Mouse (Mus musculus): ENCODE measurements around the gene Prpsap1. TPM values are rescaled to one million over a fixed set of nuclear protein-coding genes. Genes with fewer than 3 reads are reported as not detected.

The Prpsap1 gene
- polyA plus RNA-seq, 1 experiment from 2014 or later, result 210 TPM

DNA sequence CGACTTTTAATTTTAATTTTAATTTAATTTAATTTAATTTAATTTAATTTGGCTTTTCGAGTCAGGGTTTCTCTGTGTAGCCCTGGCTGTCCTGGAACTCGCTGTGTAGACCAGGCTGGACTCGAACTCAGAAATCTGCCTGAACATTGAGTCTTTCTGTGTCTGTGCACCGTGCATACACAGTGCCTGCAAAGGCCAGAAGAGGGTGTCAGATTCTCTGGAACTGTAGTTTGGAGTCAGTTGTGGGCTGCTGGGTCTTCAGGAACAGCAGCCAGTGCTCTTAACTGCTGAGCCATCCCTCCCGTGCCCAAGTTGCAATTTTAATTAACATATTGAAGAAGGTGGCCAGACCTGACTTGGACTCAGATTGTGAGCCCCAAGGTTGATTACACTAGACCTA, 2.7 kb downstream of the Prpsap1 start:
- 73% methylated on average over 6 of the region's 6 CpGs for WGBS
- H3K4me3 ChIP-seq, result peak overlapping the region; percentile 87; the same call in 1 of the 2 replicates
- peaks cover 25% of the 10 kb centered on the region for H3K36me3 ChIP-seq
- H3K27me3 ChIP-seq (ENCODE audit: insufficient read depth, poor library complexity, severe bottlenecking), result no peaks in the 10 kb centered on the region
- no peak for DNase-seq (ENCODE audit: low spot score)
- H3K4me1 ChIP-seq (replicated peaks), result peaks cover 28% of the 10 kb centered on the region
- H3K27ac ChIP-seq, result peak overlapping the region; percentile 94; the same call in 1 of the 2 replicates
- H3K9me3 ChIP-seq, result no peaks in the 10 kb centered on the region

DNA sequence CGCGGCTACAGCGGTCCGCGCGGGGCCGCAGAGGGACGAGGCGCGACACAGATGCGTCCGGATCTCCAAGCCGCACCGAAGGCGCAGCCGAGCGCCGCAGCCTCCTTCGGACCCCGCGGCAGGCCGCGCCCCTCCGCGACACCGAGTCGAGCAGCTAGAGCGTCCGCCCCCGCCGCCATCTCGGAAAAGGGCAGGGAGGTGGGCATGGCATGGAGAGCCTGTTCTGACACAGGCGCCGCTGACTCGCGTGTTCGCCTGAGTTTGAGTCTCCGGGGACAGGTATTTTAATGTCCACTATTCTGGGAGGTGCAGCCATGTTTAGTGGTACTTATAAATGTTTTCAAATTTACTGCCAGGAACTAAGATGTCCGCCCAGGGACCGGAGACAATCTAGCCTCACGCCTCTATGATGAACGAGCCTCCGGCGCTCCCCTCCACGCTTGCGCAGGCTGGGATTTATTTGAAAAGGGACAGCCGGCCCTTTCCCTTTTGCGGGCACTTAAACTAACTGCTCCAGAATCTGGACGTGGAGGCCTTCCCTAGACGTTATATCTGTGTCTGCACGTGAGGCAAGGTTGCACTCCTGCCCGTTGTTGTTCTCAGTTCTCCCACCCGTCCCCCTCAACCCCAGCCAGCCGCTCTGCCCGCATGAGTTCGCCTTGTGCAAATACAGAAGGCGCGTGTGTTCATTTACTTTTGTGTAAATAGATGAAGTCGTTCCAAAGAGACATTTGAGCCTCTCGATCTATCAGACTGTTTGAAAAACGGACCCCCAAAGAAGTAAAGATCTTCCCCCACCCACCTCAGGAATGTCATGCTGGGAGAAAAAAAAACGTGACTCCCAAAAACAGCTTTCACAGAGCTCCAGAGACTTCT, 3.5 kb downstream of the Prpsap1 start:
- H3K4me3 ChIP-seq, result peak overlapping the region; percentile 87
- peaks cover 28% of the 10 kb centered on the region for H3K4me1 ChIP-seq (replicated peaks)
- DNase-seq (ENCODE audit: low spot score), result peak; percentile 92
- under 1% methylated on average over 62 of the region's 62 CpGs for WGBS
- H3K36me3 ChIP-seq, result peaks cover 33% of the 10 kb centered on the region
- H3K27ac ChIP-seq, result peak overlapping the region; percentile 94
- no peaks in the 10 kb centered on the region for H3K9me3 ChIP-seq
- no peaks in the 10 kb centered on the region for H3K27me3 ChIP-seq (ENCODE audit: insufficient read depth, poor library complexity, severe bottlenecking)

- Histone ChIP-seq H3K36me3 (peaks cover 40% of the 10 kb centered on the region), H3K9me3 (no peaks in the 10 kb centered on the region), H3K27ac (peak overlapping the region; percentile 94), H3K4me3 (peak overlapping the region; percentile 87), H3K4me1 (replicated peaks) (peaks cover 22% of the 10 kb centered on the region), H3K27me3 (ENCODE audit: insufficient read depth, poor library complexity, severe bottlenecking) (no peaks in the 10 kb centered on the region)
- WGBS, result under 1% methylated on average over 39 of the region's 39 CpGs
- DNase-seq (ENCODE audit: low spot score), result no peak
Observed at GRCm38 (mm10) chr11:116489771-116490231, 4.2 kb downstream of the Prpsap1 start.

- no peaks in the 10 kb centered on the region for H3K9me3 ChIP-seq
- peaks cover 50% of the 10 kb centered on the region for H3K36me3 ChIP-seq
- no peak for DNase-seq (ENCODE audit: low spot score)
- WGBS, result 81% methylated on average over 14 of the region's 14 CpGs
- H3K4me3 ChIP-seq, result peak overlapping the region; percentile 87
- H3K4me1 ChIP-seq (replicated peaks), result peaks cover 14% of the 10 kb centered on the region
- H3K27me3 ChIP-seq (ENCODE audit: insufficient read depth, poor library complexity, severe bottlenecking), result no peaks in the 10 kb centered on the region
- H3K27ac ChIP-seq, result peak overlapping the region; percentile 94
Observed at GRCm38 (mm10) chr11:116488693-116489375, 5.2 kb downstream of the Prpsap1 start.

GRCm38 (mm10) chr11:116488207-116488606, 5.8 kb downstream of the Prpsap1 start:
- DNase-seq (ENCODE audit: low spot score), result no peak
- Histone ChIP-seq H3K36me3 (peaks cover 56% of the 10 kb centered on the region), H3K27ac (no peak overlapping the region), H3K9me3 (no peaks in the 10 kb centered on the region), H3K27me3 (ENCODE audit: insufficient read depth, poor library complexity, severe bottlenecking) (no peaks in the 10 kb centered on the region), H3K4me3 (no peak overlapping the region), H3K4me1 (replicated peaks) (peaks cover 14% of the 10 kb centered on the region)

DNA sequence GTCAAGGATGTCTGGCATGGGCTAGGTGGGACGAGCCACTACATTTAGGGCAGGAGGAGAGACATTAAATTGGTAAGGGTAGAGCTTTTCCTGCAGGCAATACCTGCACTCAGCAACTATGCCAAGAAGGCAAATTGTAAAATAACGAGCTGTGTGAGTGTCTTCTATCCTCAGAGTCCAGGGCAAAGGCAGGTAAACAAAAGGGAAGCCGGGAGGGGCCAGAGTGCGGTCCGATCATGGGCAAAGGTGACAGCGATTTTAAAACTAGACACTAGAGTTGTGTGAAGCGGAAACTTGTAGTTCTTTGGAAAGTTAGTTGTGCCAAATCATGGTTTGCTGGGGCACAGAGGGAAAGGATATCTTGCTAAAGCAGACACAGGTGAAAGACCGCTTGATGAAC, 9.7 kb downstream of the Prpsap1 start:
- DNase-seq (ENCODE audit: low spot score), result no peak
- WGBS, result 94% methylated on average over 8 of the region's 8 CpGs
- no peak overlapping the region for H3K4me3 ChIP-seq
- H3K27ac ChIP-seq, result no peak overlapping the region
- no peaks in the 10 kb centered on the region for H3K27me3 ChIP-seq (ENCODE audit: insufficient read depth, poor library complexity, severe bottlenecking)
- peaks cover 19% of the 10 kb centered on the region for H3K4me1 ChIP-seq (replicated peaks)
- 0 out of 2 replicates have a peak, but pooled peaks cover 5% of the 10 kb centered on the region for H3K9me3 ChIP-seq
- H3K36me3 ChIP-seq, result peaks cover 94% of the 10 kb centered on the region

GRCm38 (mm10) chr11:116481776-116482175, 12.2 kb downstream of the Prpsap1 start:
- DNase-seq (ENCODE audit: low spot score), result no peak
- H3K4me3 ChIP-seq, result no peak overlapping the region
- peaks cover 29% of the 10 kb centered on the region for H3K4me1 ChIP-seq (replicated peaks)
- no peaks in the 10 kb centered on the region for H3K27me3 ChIP-seq (ENCODE audit: insufficient read depth, poor library complexity, severe bottlenecking)
- H3K36me3 ChIP-seq, result peaks cover 99% of the 10 kb centered on the region
- H3K9me3 ChIP-seq, result 0 out of 2 replicates have a peak, but pooled peaks cover 5% of the 10 kb centered on the region
- H3K27ac ChIP-seq, result no peak overlapping the region
- WGBS, result 85% methylated on average over 7 of the region's 7 CpGs

DNA sequence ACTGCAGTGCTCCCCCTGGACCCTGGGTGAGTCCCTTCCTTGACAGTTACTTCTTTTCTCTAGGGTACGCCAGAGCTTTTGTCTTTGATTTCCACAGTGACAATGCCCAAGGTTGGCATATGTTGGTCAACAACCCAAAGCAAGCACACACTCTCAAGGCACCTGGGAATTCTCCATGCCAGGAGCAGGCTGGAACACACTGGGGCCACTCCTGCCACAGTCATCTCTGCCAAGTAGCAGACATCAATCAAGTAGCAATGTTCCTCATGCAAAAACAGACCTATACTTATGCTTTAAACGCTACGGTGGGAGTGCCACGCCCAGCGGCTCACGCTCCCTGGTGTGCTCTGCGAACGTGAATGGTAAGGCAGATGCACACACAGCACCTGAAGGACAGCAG, 13.0 kb downstream of the Prpsap1 start:
- Histone ChIP-seq H3K9me3 (0 out of 2 replicates have a peak, but pooled peaks cover 5% of the 10 kb centered on the region), H3K27ac (no peak overlapping the region), H3K4me1 (replicated peaks) (peaks cover 31% of the 10 kb centered on the region), H3K4me3 (no peak overlapping the region), H3K27me3 (ENCODE audit: insufficient read depth, poor library complexity, severe bottlenecking) (no peaks in the 10 kb centered on the region), H3K36me3 (peaks cover 99% of the 10 kb centered on the region)
- WGBS, result 96% methylated on average over 8 of the region's 8 CpGs
- no peak for DNase-seq (ENCODE audit: low spot score)

- 53% methylated on average over 8 of the region's 8 CpGs for WGBS
- Histone ChIP-seq H3K36me3 (peaks cover 99% of the 10 kb centered on the region), H3K27ac (no peak overlapping the region), H3K4me1 (replicated peaks) (peaks cover 31% of the 10 kb centered on the region), H3K9me3 (0 out of 2 replicates have a peak, but pooled peaks cover 5% of the 10 kb centered on the region), H3K4me3 (no peak overlapping the region), H3K27me3 (ENCODE audit: insufficient read depth, poor library complexity, severe bottlenecking) (no peaks in the 10 kb centered on the region)
- DNase-seq (ENCODE audit: low spot score), result no peak
Observed at GRCm38 (mm10) chr11:116479832-116480231, 14.2 kb downstream of the Prpsap1 start.

DNA sequence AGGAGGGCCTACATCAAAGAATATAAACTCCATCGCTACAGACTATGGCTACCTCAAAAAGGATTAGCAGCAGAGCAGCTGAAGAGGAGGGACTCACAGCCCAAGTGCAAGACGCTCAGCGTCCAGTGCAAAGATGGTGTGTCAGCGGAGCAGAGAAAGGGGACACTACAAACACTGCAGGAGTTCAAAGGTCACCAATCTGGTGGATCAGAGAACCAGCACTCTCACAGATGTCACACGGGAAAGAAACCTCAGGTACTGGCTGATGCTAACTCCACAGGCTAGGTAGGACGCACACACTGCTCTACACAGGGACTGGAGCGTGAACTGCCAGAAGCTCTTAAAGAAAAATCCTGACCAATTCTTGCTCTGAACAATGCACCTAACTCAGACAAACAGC, 15.0 kb downstream of the Prpsap1 start:
- DNase-seq (ENCODE audit: low spot score), result no peak
- Histone ChIP-seq H3K36me3 (peaks cover 99% of the 10 kb centered on the region), H3K27me3 (ENCODE audit: insufficient read depth, poor library complexity, severe bottlenecking) (no peaks in the 10 kb centered on the region), H3K4me3 (no peak overlapping the region), H3K4me1 (replicated peaks) (peaks cover 31% of the 10 kb centered on the region), H3K9me3 (0 out of 2 replicates have a peak, but pooled peaks cover 5% of the 10 kb centered on the region), H3K27ac (no peak overlapping the region)
- 83% methylated on average over 7 of the region's 7 CpGs for WGBS

DNA sequence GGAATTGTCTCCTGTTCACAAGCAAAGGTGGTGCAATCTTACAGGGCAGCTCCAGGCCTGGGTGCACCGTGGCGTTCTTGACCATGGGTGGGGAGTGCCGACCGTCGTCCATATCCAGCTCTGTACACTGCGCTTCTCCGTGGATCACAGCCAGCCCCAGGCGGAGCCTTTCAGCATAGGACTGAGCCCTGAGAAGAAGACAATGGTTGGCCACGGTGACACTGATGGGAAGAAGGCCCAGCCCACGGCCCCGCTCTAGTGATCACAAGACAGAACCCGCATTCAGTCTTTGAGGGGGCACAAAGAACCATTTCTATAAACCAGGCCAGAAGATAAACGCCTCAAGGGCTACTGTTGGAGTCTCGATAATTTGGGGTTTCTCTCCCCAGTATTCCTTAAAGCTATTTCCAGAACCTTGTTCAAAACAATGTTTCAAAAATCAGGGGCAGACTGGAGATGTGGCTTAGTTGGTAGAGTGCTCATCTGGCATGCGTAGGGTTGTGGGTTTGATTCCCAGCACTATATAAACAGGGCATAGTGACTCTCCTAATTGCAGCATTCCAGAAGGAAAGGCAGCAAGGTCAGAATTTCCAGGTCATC, 16.7 kb downstream of the Prpsap1 start:
- Histone ChIP-seq H3K4me3 (no peak overlapping the region), H3K27me3 (ENCODE audit: insufficient read depth, poor library complexity, severe bottlenecking) (no peaks in the 10 kb centered on the region), H3K36me3 (peaks cover 100% of the 10 kb centered on the region), H3K9me3 (0 out of 2 replicates have a peak, but pooled peaks cover 5% of the 10 kb centered on the region), H3K27ac (peak overlapping the region; percentile 3; the same call in 1 of the 2 replicates), H3K4me1 (replicated peaks) (peaks cover 31% of the 10 kb centered on the region)
- no peak for DNase-seq (ENCODE audit: low spot score)
- 63% methylated on average over 15 of the region's 15 CpGs for WGBS

DNA sequence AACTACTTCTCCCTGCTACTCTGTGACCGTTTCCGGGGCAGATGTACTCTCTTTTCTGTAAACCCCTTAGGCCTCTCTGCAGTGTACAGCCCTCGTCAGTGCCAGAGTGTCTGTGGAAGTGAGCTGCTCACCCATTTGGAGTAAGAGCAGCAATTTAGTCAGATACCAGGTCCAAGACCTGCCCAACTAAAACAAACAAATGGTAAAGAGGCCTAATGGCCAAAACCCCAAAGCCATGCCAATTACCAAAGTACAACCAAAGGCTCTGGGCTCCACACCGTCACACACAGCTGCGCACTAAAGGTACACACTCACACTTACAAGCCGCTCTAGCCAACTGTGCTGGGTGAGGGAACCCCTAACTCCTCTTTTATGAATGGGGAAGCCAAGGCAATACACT, 17.3 kb downstream of the Prpsap1 start:
- peaks cover 100% of the 10 kb centered on the region for H3K36me3 ChIP-seq
- no peak overlapping the region for H3K4me3 ChIP-seq
- 0 out of 2 replicates have a peak, but pooled peaks cover 5% of the 10 kb centered on the region for H3K9me3 ChIP-seq
- peak overlapping the region; percentile 3; the same call in 1 of the 2 replicates for H3K27ac ChIP-seq
- WGBS, result 90% methylated on average over 6 of the region's 6 CpGs
- no peaks in the 10 kb centered on the region for H3K27me3 ChIP-seq (ENCODE audit: insufficient read depth, poor library complexity, severe bottlenecking)
- H3K4me1 ChIP-seq (replicated peaks), result peaks cover 31% of the 10 kb centered on the region
- DNase-seq (ENCODE audit: low spot score), result no peak
